Mouse (Mus musculus): Measurements from ENCODE around the gene Brd3os. TPM values are rescaled to one million over a fixed set of nuclear protein-coding genes. Genes with fewer than 3 reads are reported as not detected.

The Brd3os gene
- total and polyA plus RNA-seq, 3 experiments = 0.55 to 0.78 (median 0.68) TPM

DNA sequence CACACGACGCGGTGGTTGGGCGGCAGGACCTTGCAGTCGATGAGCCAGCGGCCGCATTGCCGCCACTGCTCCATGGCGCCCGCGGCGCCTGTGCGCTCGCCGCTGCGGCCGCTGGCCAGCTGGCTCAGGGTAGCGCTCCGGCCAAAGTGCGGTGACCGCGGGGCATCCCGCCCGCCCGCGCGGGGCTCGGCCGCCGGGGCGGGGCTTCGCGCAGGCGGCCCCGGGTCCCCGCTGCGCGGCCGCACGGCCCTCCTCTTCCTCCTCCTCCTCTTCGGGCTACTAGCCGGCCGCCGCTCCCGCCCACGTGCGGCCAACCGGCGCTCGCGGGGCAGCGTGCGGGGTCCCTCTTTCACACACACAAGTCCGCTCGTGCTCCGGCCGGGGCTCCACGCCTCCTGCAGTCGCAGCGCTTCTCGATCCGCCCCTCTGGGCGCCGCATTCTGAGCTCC is 15.7 kb upstream of the Brd3os start:
- no peak for ATAC-seq (ENCODE audit: extremely low read depth, insufficient number of reproducible peaks, low FRiP score, poor library complexity, severe bottlenecking)
- peak overlapping the region; percentile 76 for H3K4me3 ChIP-seq (ENCODE audit: low read depth, low read length)
- TF ChIP-seq POLR2AphosphoS5 (IDR thresholded peaks at IDR 0.05; ENCODE audit: insufficient replicate concordance, low read depth, low read length) (no peak), TAL1 (conservative IDR thresholded peaks at IDR 0.05; ENCODE audit: low read depth, low read length) (no peak), GATA2 (IDR thresholded peaks at IDR 0.05; ENCODE audit: borderline replicate concordance, low read depth, low read length) (no peak), CTCF (IDR thresholded peaks at IDR 0.05; ENCODE audit: low read depth, low read length) (no peak), GATA1 (IDR thresholded peaks at IDR 0.05; ENCODE audit: borderline replicate concordance, low read length) (no peak)
- peaks cover 41% of the 10 kb centered on the region for H3K27me3 ChIP-seq (ENCODE audit: insufficient read depth, low read length)
- H3K36me3 ChIP-seq (replicated peaks) = no peaks in the 10 kb centered on the region
- H3K9me3 ChIP-seq (replicated peaks) = no peaks in the 10 kb centered on the region
- peaks cover 33% of the 10 kb centered on the region for H3K4me1 ChIP-seq (ENCODE audit: insufficient read depth, low read depth, low read length)
- peak; percentile 55 for DNase-seq (ENCODE audit: low spot score)

DNA sequence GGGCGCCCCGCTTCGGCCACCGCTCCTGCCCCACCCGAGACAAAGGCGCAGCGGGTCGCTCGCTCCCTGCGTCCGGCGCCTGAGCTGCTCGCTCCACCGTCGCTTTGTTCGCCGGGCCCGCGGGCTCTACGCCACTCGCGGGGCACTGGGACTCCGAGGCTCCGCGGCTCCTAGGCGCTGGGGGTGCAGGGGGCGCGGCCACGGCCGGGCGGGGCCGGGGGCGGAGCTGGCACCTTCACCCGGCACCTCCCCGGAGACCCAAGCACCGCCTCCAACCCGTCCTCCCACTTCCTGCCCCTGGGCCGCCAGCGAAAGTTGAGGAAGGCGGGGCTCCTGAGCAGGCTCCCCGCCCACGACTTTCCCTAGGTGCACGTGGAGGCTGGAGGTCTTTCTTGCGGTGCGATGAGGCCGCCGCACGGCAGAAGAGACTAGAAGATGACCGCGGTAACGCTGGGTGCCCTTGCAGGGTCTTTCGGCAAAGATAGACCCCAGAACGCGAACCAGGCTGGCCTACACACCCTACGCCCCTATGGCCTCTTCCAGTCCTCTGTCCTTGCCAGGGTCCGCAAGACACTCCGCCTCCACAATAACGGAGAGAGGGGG is 15.2 kb upstream of the Brd3os start, which contains the start of gene Vav2:
Gene Vav2 (minus strand): TSS at position 179 of the 603 bp plus-strand sequence.
- Histone ChIP-seq H3K36me3 (replicated peaks) (no peaks in the 10 kb centered on the region), H3K4me3 (ENCODE audit: low read depth, low read length) (peak within 1 kb of the TSS; percentile 76), H3K9me3 (replicated peaks) (no peaks in the 10 kb centered on the region), H3K4me1 (ENCODE audit: insufficient read depth, low read depth, low read length) (peaks cover 33% of the 10 kb centered on the region), H3K27me3 (ENCODE audit: insufficient read depth, low read length) (peaks cover 39% of the 10 kb centered on the region)
- peak; percentile 97 for DNase-seq (ENCODE audit: low spot score)
- peak; percentile 91 for ATAC-seq (ENCODE audit: extremely low read depth, insufficient number of reproducible peaks, low FRiP score, poor library complexity, severe bottlenecking)
- TF ChIP-seq TAL1 (conservative IDR thresholded peaks at IDR 0.05; ENCODE audit: low read depth, low read length) (no peak), POLR2AphosphoS5 (IDR thresholded peaks at IDR 0.05; ENCODE audit: insufficient replicate concordance, low read depth, low read length) (no peak), CTCF (IDR thresholded peaks at IDR 0.05; ENCODE audit: low read depth, low read length) (no peak), GATA1 (IDR thresholded peaks at IDR 0.05; ENCODE audit: borderline replicate concordance, low read length) (no peak), GATA2 (IDR thresholded peaks at IDR 0.05; ENCODE audit: borderline replicate concordance, low read depth, low read length) (no peak)

DNA sequence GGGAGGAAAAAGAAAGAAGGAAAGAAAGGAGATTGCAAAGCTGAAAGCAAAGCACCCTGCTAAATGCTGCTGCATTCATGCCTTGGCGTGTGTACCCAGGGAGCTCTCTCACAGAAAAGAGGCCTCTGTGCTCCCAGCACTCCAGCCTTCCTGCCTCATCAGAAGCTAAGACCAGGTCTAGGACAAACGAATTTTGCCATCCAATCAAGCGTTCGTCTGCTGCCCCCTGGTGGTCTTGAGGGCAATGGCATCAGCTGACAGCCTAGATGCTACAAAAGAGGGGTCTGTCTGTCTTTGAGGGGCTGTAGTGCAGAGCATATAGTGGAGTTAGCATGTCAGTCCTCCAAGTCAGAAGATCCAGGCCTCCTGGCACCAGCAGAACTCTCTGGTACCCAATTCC is 14.1 kb upstream of the Brd3os start:
- Histone ChIP-seq H3K36me3 (replicated peaks) (no peaks in the 10 kb centered on the region), H3K4me1 (ENCODE audit: insufficient read depth, low read depth, low read length) (peaks cover 37% of the 10 kb centered on the region), H3K9me3 (replicated peaks) (no peaks in the 10 kb centered on the region), H3K27me3 (ENCODE audit: insufficient read depth, low read length) (peaks cover 42% of the 10 kb centered on the region), H3K4me3 (ENCODE audit: low read depth, low read length) (no peak overlapping the region)
- TF ChIP-seq TAL1 (conservative IDR thresholded peaks at IDR 0.05; ENCODE audit: low read depth, low read length) (no peak), CTCF (IDR thresholded peaks at IDR 0.05; ENCODE audit: low read depth, low read length) (peak; percentile 93), POLR2AphosphoS5 (IDR thresholded peaks at IDR 0.05; ENCODE audit: insufficient replicate concordance, low read depth, low read length) (no peak), GATA1 (IDR thresholded peaks at IDR 0.05; ENCODE audit: borderline replicate concordance, low read length) (no peak)
- no peak for ATAC-seq (ENCODE audit: extremely low read depth, insufficient number of reproducible peaks, low FRiP score, poor library complexity, severe bottlenecking)
- DNase-seq (ENCODE audit: low spot score) = peak; percentile 68

DNA sequence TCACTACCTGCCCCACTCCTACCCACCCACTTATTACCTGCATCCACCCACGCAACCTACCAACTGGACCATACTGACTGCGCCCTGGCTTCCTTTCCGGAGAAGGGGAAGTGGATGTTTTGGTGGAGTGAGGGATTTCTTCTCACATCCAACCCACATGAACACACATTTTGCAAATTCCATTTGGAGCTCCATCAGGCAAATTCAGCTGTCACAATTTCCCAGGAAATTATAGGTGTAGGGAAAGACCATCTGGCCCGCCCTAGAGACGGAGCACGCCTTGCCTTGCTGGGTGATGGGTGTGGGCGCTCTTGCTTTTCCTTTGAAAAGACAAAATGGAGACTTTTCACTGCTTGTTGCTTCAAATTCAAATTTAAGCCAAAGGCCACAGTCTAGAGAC is 11.5 kb upstream of the Brd3os start:
- ATAC-seq (ENCODE audit: extremely low read depth, insufficient number of reproducible peaks, low FRiP score, poor library complexity, severe bottlenecking) (no peak), DNase-seq (ENCODE audit: low spot score) (no peak)
- H3K36me3 ChIP-seq (replicated peaks) = no peaks in the 10 kb centered on the region
- no peak overlapping the region for H3K4me3 ChIP-seq (ENCODE audit: low read depth, low read length)
- no peaks in the 10 kb centered on the region for H3K9me3 ChIP-seq (replicated peaks)
- H3K27me3 ChIP-seq (ENCODE audit: insufficient read depth, low read length) = peaks cover 36% of the 10 kb centered on the region
- H3K4me1 ChIP-seq (ENCODE audit: insufficient read depth, low read depth, low read length) = peaks cover 33% of the 10 kb centered on the region
- TF ChIP-seq CTCF (IDR thresholded peaks at IDR 0.05; ENCODE audit: low read depth, low read length) (no peak), GATA2 (IDR thresholded peaks at IDR 0.05; ENCODE audit: borderline replicate concordance, low read depth, low read length) (no peak), TAL1 (conservative IDR thresholded peaks at IDR 0.05; ENCODE audit: low read depth, low read length) (no peak), GATA1 (IDR thresholded peaks at IDR 0.05; ENCODE audit: borderline replicate concordance, low read length) (no peak), POLR2AphosphoS5 (IDR thresholded peaks at IDR 0.05; ENCODE audit: insufficient replicate concordance, low read depth, low read length) (no peak)

DNA sequence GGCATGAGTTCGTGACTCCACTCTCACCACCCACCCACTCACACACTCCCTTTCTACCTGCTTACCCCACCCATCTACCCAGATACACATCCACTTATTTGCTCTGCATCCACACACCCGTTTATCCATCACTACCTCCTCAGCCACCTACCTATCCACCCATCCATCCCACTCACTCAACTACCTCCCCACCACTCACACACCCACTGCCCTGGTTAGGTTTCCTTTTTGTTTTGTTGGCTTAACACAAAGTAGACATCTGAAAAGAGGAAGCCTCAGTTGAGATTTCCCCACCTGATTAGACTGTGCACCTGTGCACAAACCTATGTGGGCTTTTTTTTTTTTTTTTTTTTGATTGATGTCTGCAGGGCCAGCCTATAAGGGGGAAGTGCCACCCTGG is 9.5 kb upstream of the Brd3os start:
- Histone ChIP-seq H3K27me3 (ENCODE audit: insufficient read depth, low read length) (peaks cover 40% of the 10 kb centered on the region), H3K4me3 (ENCODE audit: low read depth, low read length) (no peak overlapping the region), H3K36me3 (replicated peaks) (no peaks in the 10 kb centered on the region), H3K4me1 (ENCODE audit: insufficient read depth, low read depth, low read length) (peaks cover 16% of the 10 kb centered on the region), H3K9me3 (replicated peaks) (no peaks in the 10 kb centered on the region)
- TF ChIP-seq GATA2 (IDR thresholded peaks at IDR 0.05; ENCODE audit: borderline replicate concordance, low read depth, low read length) = no peak
- no peak for TF ChIP-seq CTCF (IDR thresholded peaks at IDR 0.05; ENCODE audit: low read depth, low read length)
- no peak for TF ChIP-seq TAL1 (conservative IDR thresholded peaks at IDR 0.05; ENCODE audit: low read depth, low read length)
- no peak for TF ChIP-seq POLR2AphosphoS5 (IDR thresholded peaks at IDR 0.05; ENCODE audit: insufficient replicate concordance, low read depth, low read length)
- TF ChIP-seq GATA1 (IDR thresholded peaks at IDR 0.05; ENCODE audit: borderline replicate concordance, low read length) = no peak
- ATAC-seq (ENCODE audit: extremely low read depth, insufficient number of reproducible peaks, low FRiP score, poor library complexity, severe bottlenecking) = no peak
- DNase-seq (ENCODE audit: low spot score) = no peak

DNA sequence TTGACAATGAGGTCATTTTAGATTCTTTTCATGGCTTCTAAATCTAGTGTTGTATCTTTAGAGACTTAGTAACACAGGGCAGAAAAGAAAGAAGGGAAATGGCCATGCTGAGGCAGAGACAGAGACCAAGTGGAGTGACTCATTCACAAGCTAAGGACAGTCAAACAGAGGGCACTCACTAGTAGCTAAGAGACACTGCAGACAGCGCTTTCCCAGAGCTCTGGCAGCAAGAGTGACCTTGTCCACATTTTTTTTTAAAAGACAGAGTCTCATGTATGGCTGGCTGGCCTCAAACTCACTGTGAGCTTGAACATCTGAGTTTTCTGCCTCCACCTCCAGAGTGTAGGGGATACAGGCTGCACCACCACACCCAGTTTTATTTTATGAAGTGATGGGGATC is 4.2 kb upstream of the Brd3os start:
- H3K27me3 ChIP-seq (ENCODE audit: insufficient read depth, low read length) = peaks cover 29% of the 10 kb centered on the region
- H3K4me3 ChIP-seq (ENCODE audit: low read depth, low read length) = no peak overlapping the region
- H3K9me3 ChIP-seq (replicated peaks) = no peaks in the 10 kb centered on the region
- peaks cover 31% of the 10 kb centered on the region for H3K4me1 ChIP-seq (ENCODE audit: insufficient read depth, low read depth, low read length)
- no peak for DNase-seq (ENCODE audit: low spot score)
- ATAC-seq (ENCODE audit: extremely low read depth, insufficient number of reproducible peaks, low FRiP score, poor library complexity, severe bottlenecking) = no peak
- TF ChIP-seq GATA2 (IDR thresholded peaks at IDR 0.05; ENCODE audit: borderline replicate concordance, low read depth, low read length) (no peak), GATA1 (IDR thresholded peaks at IDR 0.05; ENCODE audit: borderline replicate concordance, low read length) (no peak), TAL1 (conservative IDR thresholded peaks at IDR 0.05; ENCODE audit: low read depth, low read length) (no peak), CTCF (IDR thresholded peaks at IDR 0.05; ENCODE audit: low read depth, low read length) (no peak), POLR2AphosphoS5 (IDR thresholded peaks at IDR 0.05; ENCODE audit: insufficient replicate concordance, low read depth, low read length) (no peak)
- H3K36me3 ChIP-seq (replicated peaks) = peaks cover 3% of the 10 kb centered on the region

Data from G1E (cell line).